Mouse (Mus musculus): Measurements from ENCODE around the gene Efcab11.

- TF ChIP-seq CTCF (IDR thresholded peaks at IDR 0.05; ENCODE audit: low read depth) = no peak
- no peak for TF ChIP-seq EP300 (optimal IDR thresholded peaks at IDR 0.05)
Measured at GRCm38 (mm10) chr12:99718161-99718560, 166.1 kb downstream of the Efcab11 start.
